Mouse (Mus musculus) megakaryocyte, embryonic 14.5 days (primary cell): ENCODE measurements around the gene Sult2a5. TPM values are rescaled to one million over a fixed set of nuclear protein-coding genes. Genes with fewer than 3 reads are reported as not detected.

Experiments
- H3K27me3 ChIP-seq: replicated peaks from 2 replicates; pipeline ENCODE3; 2012; ENCODE audit warnings: inconsistent platforms
- H3K36me3 ChIP-seq: replicated peaks from 2 replicates; pipeline ENCODE3; 2012; ENCODE audit warnings: low read length, inconsistent platforms, mixed read lengths
- H3K4me1 ChIP-seq: 2 replicates; pipeline ENCODE4 v1.6.1; 2012; ENCODE audit warnings: inconsistent platforms
- H3K4me3 ChIP-seq: replicated peaks from 2 replicates; pipeline ENCODE3; 2012; ENCODE audit warnings: moderate library complexity, mild to moderate bottlenecking, inconsistent platforms
- H3K9me3 ChIP-seq: 2 replicates; pipeline ENCODE4 v1.6.1; 2012; ENCODE audit warnings: inconsistent platforms
- FLI1 ChIP-seq: IDR thresholded peaks from 2 replicates; pipeline ENCODE4 v1.6.1; 2012; ENCODE audit warnings: low read length, inconsistent platforms, mixed read lengths
- GATA1 ChIP-seq: IDR thresholded peaks from 3 replicates; pipeline ENCODE4 v1.6.1; 2012; ENCODE audit warnings: mixed read lengths, low read length, inconsistent platforms, borderline replicate concordance
- polyA plus RNA-seq: library from polyadenylated mRNA; stranded (reverse); fragments of >175 nt; gene quantifications from 2 replicates; pipeline ENCODE4 v1.2.3, GENCODE M21; 2012; ENCODE audit warnings: low replicate concordance; ENCODE audit not compliant: insufficient read depth

Gene Sult2a5
- not detected in 2 replicates for polyA plus RNA-seq

GRCm38 (mm10) chr7:13623667-13624066, at the start of gene Sult2a5:
TSS of gene Sult2a5 (plus strand) at chr7:13623967.
- TF ChIP-seq GATA1 (no peak), FLI1 (no peak)
- H3K4me1 ChIP-seq = no peaks in the 10 kb centered on the region
- no peak within 1 kb of the TSS for H3K4me3 ChIP-seq
- no peaks in the 10 kb centered on the region for H3K27me3 ChIP-seq
- peaks cover 7% of the 10 kb centered on the region; the same call in 1 of the 2 replicates for H3K9me3 ChIP-seq
- no peaks in the 10 kb centered on the region for H3K36me3 ChIP-seq

Other genes with a start within 250 kb of the Sult2a5 start
- not detected in 2 replicates for gene Cabp5, start 225.8 kb upstream of the Sult2a5 start, polyA plus RNA-seq
- gene Bsph1, start 173.1 kb upstream of the Sult2a5 start, polyA plus RNA-seq = not detected in 2 replicates
- not detected in 2 replicates for gene Bsph2, start 52.9 kb upstream of the Sult2a5 start, polyA plus RNA-seq
- not detected in 2 replicates for gene Sult2a2, start 109.5 kb downstream of the Sult2a5 start, polyA plus RNA-seq
- not detected in 2 replicates for gene Sult2a1, start 213.4 kb downstream of the Sult2a5 start, polyA plus RNA-seq